Mouse (Mus musculus) small intestine, adult 2 months (tissue): Measurements from ENCODE around the gene Itga9.

Experiments
- CTCF ChIP-seq: fragments of 200-500 bp; IDR thresholded peaks from 2 replicates; pipeline ENCODE4 v1.5.1; 2012; ENCODE audit warnings: low read depth, mild to moderate bottlenecking, control low read depth, inconsistent platforms, low read length, moderate library complexity, mixed read lengths; ENCODE audit not compliant: insufficient replicate concordance, insufficient read length; ENCODE audit errors: extremely low read depth
- POLR2A ChIP-seq: fragments of 200-500 bp; IDR thresholded peaks from 2 replicates; pipeline ENCODE4 v1.6.1; 2012; ENCODE audit warnings: low read depth, mild to moderate bottlenecking, control low read depth, inconsistent platforms, low read length, moderate library complexity

GRCm38 (mm10) chr9:118943941-118944340 is 337.5 kb downstream of the Itga9 start:
- no peak for TF ChIP-seq POLR2A
- no peak for TF ChIP-seq CTCF
